Mouse (Mus musculus) cerebellum, postnatal 36 days (tissue): Measurements from ENCODE around the gene Rnf135.
"Not testable (repeated sequence)": the region's sequence is repeated elsewhere in the genome, so short reads cannot be mapped to it uniquely, and the experiment has no call there.

Experiments used
- DNase-seq, 2 experiments: peaks; one replicate each; pipeline ENCODE4 v3.0.0; 2021 to 2022; ENCODE audit warnings: mixed read lengths in 2 of 2

Rnf135 gene

GRCm38 (mm10) chr11:80204037-80204436, 20.4 kb downstream of the Rnf135 start:
- DNase-seq: peak; percentile 16

- no peak for DNase-seq
These were observed 21.3 kb downstream of the Rnf135 start for GRCm38 (mm10) chr11:80204941-80205340.

GRCm38 (mm10) chr11:80208465-80208859, 24.8 kb downstream of the Rnf135 start:
- DNase-seq: no peak

GRCm38 (mm10) chr11:80208860-80209800, 25.5 kb downstream of the Rnf135 start, which contains the start of gene Rhot1:
Gene Rhot1, plus strand, starts transcription at chr11:80209019.
- DNase-seq: peak; percentile 98

- DNase-seq: no peak
These were observed 26.7 kb downstream of the Rnf135 start for GRCm38 (mm10) chr11:80210321-80210720.

GRCm38 (mm10) chr11:80212282-80212681, 28.6 kb downstream of the Rnf135 start:
- DNase-seq: no peak

- DNase-seq: no peak
These were observed 31.6 kb downstream of the Rnf135 start for GRCm38 (mm10) chr11:80215291-80215690.

- no peak for DNase-seq
These were observed 35.1 kb downstream of the Rnf135 start for GRCm38 (mm10) chr11:80218657-80219293.

GRCm38 (mm10) chr11:80230066-80230465, 46.4 kb downstream of the Rnf135 start:
- DNase-seq: not testable (repeated sequence)

- no peak for DNase-seq
These were observed 53.6 kb downstream of the Rnf135 start for GRCm38 (mm10) chr11:80237278-80237677.

GRCm38 (mm10) chr11:80238306-80238705, 54.7 kb downstream of the Rnf135 start:
- DNase-seq: peak; percentile 6 to 16

- DNase-seq: no peak
These were observed 63.4 kb downstream of the Rnf135 start for GRCm38 (mm10) chr11:80247026-80247425.

GRCm38 (mm10) chr11:80248531-80248930, 64.9 kb downstream of the Rnf135 start:
- no peak for DNase-seq
